Mouse (Mus musculus) bone marrow, adult 2 months (tissue): Measurements from ENCODE around the gene Fam19a5.

ENCODE experiments used
- CTCF ChIP-seq: fragments of 200-500 bp; IDR thresholded peaks from 2 replicates; pipeline ENCODE4 v1.5.1; 2011; ENCODE audit warnings: low read length, control low read depth; ENCODE audit not compliant: control insufficient read depth, insufficient read depth
- POLR2A ChIP-seq: fragments of 200-500 bp; IDR thresholded peaks from 2 replicates; pipeline ENCODE4 v1.6.1; 2011; ENCODE audit warnings: low read depth, mild to moderate bottlenecking, control low read depth, low read length, borderline replicate concordance; ENCODE audit not compliant: control insufficient read depth

- TF ChIP-seq POLR2A (no peak), CTCF (no peak)
These were observed 154.6 kb downstream of the Fam19a5 start for GRCm38 (mm10) chr15:87698562-87699320.
